Mouse (Mus musculus): ENCODE data around the gene Ccdc149. TPM values are rescaled to one million over a fixed set of nuclear protein-coding genes. Genes with fewer than 3 reads are reported as not detected.

Gene Ccdc149
- polyA plus RNA-seq, 1 experiment from 2014 or later = 2.5 TPM

DNA sequence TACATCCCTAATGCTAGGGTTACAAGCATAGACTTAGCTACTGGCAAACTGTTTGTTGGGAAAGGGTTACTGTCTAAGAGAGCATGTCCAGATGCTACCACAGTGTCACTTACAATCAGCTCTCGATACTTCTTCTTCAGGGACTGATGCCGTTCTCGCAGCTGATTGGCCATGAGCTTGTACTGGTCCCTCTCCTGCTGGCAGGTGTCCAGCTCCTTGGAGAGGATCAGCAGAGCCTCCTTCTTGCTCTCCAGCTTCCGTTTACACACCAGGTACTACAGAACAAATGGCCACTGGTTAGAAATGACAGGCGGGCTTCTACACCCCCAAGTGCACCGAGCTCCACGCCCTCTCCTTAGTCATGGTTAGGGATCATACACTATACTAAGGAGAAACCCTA lies 32.4 kb downstream of the Ccdc149 start:
- WGBS = 74% methylated on average over 7 of the region's 7 CpGs
- Histone ChIP-seq H3K9me3 (replicated peaks) (no peaks in the 10 kb centered on the region), H3K4me3 (no peak overlapping the region), H3K27ac (no peak overlapping the region), H3K27me3 (no peaks in the 10 kb centered on the region), H3K9ac (no peak overlapping the region), H3K4me1 (replicated peaks) (no peaks in the 10 kb centered on the region), H3K36me3 (no peaks in the 10 kb centered on the region), H3K4me2 (no peak overlapping the region)
- ATAC-seq (replicated peaks; ENCODE audit: insufficient number of reproducible peaks, insufficient read depth, low FRiP score, low read depth) = no peak

DNA sequence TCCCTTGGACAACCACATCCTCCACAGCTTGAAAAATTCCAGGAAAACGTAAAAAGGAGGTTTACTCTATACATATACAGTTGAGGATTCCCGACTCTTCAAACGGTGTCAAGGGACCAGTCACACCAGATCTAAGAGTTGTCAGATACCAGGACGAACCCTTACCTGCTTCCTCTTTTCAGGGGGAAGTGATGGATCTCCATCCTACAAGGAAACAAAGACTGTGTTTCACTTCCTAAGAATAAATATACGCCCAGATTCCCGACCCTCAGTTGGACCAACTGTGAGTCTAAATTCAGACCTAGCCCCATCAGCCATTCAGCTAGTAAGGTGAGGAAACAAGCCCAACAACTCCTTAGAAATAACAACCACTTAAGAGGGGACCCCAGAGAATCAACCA lies 35.8 kb downstream of the Ccdc149 start:
- H3K4me2 ChIP-seq = no peak overlapping the region
- H3K4me3 ChIP-seq = no peak overlapping the region
- no peaks in the 10 kb centered on the region for H3K36me3 ChIP-seq
- H3K9ac ChIP-seq = no peak overlapping the region
- H3K27me3 ChIP-seq = no peaks in the 10 kb centered on the region
- H3K9me3 ChIP-seq (replicated peaks) = no peaks in the 10 kb centered on the region
- no peaks in the 10 kb centered on the region for H3K4me1 ChIP-seq (replicated peaks)
- no peak for ATAC-seq (replicated peaks; ENCODE audit: insufficient number of reproducible peaks, insufficient read depth, low FRiP score, low read depth)
- no peak overlapping the region for H3K27ac ChIP-seq
- 75% methylated on average over 6 of the region's 6 CpGs for WGBS

DNA sequence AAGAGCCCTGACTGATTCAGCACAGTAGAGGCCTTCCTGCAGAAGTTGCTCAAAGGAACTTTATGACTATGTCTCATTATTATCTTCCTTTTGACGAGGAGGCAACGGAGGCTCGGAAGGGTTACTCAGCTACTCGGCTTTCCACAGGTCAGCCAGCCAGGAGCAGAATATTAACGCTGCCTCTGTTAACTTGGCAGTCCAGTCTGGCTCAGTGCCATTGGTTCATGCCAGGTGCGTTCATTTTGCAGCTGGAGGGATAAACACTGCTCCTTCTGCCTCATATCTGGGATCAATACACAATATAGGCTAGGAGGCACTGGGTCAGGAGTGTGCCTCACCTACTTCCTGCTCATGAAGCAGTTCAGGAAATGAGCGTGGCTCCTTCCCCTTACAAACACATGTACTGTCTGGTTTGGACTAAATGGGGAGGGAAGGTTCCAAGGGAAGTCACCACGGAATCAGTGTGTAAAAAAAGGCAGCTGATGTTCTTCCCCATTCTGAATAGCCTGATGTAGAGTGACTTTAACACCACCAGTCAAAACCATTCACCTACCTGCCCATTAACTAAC lies 40.0 kb downstream of the Ccdc149 start:
- Histone ChIP-seq H3K4me1 (replicated peaks) (no peaks in the 10 kb centered on the region), H3K27me3 (no peaks in the 10 kb centered on the region), H3K4me2 (no peak overlapping the region), H3K36me3 (no peaks in the 10 kb centered on the region), H3K9me3 (replicated peaks) (no peaks in the 10 kb centered on the region), H3K27ac (no peak overlapping the region), H3K4me3 (no peak overlapping the region), H3K9ac (no peak overlapping the region)
- WGBS = 43% methylated on average over 8 of the region's 8 CpGs
- no peak for ATAC-seq (replicated peaks; ENCODE audit: insufficient number of reproducible peaks, insufficient read depth, low FRiP score, low read depth)

DNA sequence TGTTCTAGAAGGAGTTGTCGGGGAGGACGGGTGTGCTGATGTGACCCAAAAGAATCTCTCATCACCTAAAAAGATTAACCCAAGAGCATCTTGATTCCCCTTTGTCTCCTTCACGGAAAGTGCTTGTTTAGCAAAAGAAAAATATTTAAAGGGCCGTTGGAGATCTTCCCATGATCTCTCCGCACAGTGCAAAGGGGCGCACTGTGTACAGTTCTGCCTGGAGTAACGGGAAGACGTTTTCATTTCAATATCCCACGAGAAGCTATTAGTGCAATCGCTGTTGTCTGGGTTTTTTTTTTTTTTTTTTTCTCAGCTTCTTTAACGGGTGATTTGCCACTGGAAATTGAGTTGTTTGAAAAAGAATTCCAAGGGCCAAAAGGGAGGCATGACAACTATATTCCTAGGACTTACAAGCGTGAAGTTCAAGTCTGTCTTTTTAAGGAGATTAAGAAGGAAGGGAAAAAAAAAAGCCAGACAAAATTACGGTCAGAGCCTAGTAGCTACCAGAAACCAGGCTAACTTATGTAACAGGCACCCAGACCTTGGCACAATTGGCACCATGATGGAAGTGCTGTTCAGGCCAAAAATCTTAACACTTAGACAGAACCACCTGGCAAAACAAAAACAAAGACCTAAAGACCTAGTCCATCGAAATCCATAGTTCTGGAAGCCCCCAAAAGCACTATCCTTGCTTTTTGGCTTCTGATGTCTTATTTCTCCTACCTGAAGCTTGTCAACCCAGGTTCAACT lies 41.4 kb downstream of the Ccdc149 start:
- Histone ChIP-seq H3K27ac (no peak overlapping the region), H3K4me2 (no peak overlapping the region), H3K36me3 (no peaks in the 10 kb centered on the region), H3K9ac (no peak overlapping the region), H3K27me3 (no peaks in the 10 kb centered on the region), H3K4me1 (replicated peaks) (no peaks in the 10 kb centered on the region), H3K9me3 (replicated peaks) (no peaks in the 10 kb centered on the region), H3K4me3 (no peak overlapping the region)
- ATAC-seq (replicated peaks; ENCODE audit: insufficient number of reproducible peaks, insufficient read depth, low FRiP score, low read depth) = no peak
- WGBS = 69% methylated on average over 14 of the region's 14 CpGs

DNA sequence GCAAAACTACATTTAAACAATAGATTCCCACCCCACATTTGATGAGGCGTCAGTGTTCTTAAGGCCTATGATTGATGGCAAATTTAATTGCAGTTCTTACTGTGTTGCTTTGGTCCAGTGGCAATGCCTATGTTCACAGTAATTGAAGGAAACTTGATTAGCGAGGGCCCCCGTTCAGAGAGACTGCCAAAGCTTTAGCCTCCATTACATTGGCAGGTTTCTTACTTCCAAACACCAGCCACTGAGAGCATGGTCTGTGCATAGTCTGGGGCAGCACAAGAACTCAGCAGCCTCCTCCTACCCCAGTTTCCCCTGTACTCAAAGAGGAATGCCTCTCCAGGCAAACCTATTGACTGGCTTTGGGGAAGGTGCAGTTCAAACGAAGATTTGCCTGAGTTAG lies 42.7 kb downstream of the Ccdc149 start:
- no peak overlapping the region for H3K4me2 ChIP-seq
- no peak overlapping the region for H3K27ac ChIP-seq
- H3K4me3 ChIP-seq = no peak overlapping the region
- H3K4me1 ChIP-seq (replicated peaks) = no peaks in the 10 kb centered on the region
- ATAC-seq (replicated peaks; ENCODE audit: insufficient number of reproducible peaks, insufficient read depth, low FRiP score, low read depth) = no peak
- 57% methylated on average over 4 of the region's 4 CpGs for WGBS
- no peak overlapping the region for H3K9ac ChIP-seq
- no peaks in the 10 kb centered on the region for H3K36me3 ChIP-seq
- H3K9me3 ChIP-seq (replicated peaks) = no peaks in the 10 kb centered on the region
- no peaks in the 10 kb centered on the region for H3K27me3 ChIP-seq

DNA sequence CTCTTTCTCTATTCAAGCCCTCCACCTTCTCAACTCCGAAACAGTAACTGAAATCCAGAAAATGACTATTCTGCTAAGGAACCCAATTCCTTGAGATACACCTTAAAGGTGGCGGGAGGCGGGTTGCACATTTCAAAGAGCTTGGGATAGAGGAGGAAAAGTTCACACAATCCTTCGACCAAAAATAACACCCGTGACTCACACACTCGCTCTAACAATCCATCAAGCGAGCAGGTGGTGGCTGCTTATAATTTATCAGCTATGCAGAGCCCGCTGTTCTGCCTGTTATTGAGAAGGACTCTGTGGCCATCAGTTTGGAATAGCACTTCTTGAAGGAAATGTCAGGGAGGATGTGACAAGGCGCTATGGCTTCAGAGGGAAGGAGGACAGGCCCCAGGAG lies 45.5 kb downstream of the Ccdc149 start:
- H3K4me2 ChIP-seq = no peak overlapping the region
- H3K4me3 ChIP-seq = no peak overlapping the region
- 77% methylated on average over 9 of the region's 9 CpGs for WGBS
- no peak for ATAC-seq (replicated peaks; ENCODE audit: insufficient number of reproducible peaks, insufficient read depth, low FRiP score, low read depth)
- H3K9ac ChIP-seq = no peak overlapping the region
- H3K27ac ChIP-seq = no peak overlapping the region
- no peaks in the 10 kb centered on the region for H3K4me1 ChIP-seq (replicated peaks)
- H3K36me3 ChIP-seq = no peaks in the 10 kb centered on the region
- H3K9me3 ChIP-seq (replicated peaks) = no peaks in the 10 kb centered on the region
- no peaks in the 10 kb centered on the region for H3K27me3 ChIP-seq

DNA sequence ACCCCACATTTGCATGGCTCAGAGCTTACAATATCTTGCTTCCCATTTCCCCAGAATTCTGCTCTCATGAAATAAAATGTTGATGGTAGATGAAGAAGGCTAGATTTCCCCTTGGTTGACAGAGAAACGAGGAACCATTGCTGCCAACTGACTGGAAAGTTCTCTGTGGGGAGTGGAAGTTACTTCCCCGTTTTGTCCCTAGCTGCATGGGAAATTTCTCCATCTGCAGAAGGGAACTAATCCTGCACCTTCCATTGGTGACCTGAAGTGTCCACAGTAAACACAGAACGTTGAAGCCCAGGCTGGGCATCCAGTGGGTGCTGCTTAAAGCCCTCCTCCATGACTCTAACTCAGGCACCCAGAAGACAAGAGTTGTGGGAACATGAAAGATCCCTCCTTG lies 47.4 kb downstream of the Ccdc149 start:
- Histone ChIP-seq H3K4me3 (no peak overlapping the region), H3K27me3 (no peaks in the 10 kb centered on the region), H3K9me3 (replicated peaks) (no peaks in the 10 kb centered on the region), H3K36me3 (no peaks in the 10 kb centered on the region), H3K4me1 (replicated peaks) (no peaks in the 10 kb centered on the region), H3K9ac (no peak overlapping the region), H3K27ac (no peak overlapping the region), H3K4me2 (no peak overlapping the region)
- no peak for ATAC-seq (replicated peaks; ENCODE audit: insufficient number of reproducible peaks, insufficient read depth, low FRiP score, low read depth)
- whole genome bisulfite sequencing = 61% methylated on average over 3 of the region's 3 CpGs

DNA sequence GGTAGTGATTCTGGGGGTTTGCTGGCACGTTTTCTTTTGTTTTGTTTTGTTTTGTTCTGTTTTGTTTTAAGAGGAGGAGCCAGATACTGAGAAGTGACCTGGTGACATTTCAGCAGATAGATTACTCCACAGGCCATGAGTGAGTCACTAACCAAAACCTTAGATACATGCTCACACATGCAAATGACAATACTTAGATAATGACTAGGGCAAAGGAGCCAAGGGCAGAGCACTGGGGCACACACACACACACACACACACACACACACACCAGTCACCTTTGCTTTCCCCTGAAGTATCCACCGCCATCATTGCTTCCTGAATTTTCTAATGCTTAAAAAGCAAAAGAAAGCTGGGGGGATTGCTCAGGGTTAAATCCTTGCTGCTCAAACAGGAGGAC lies 54.8 kb downstream of the Ccdc149 start:
- no peak overlapping the region for H3K4me2 ChIP-seq
- WGBS = 51% methylated on average over 2 of the region's 2 CpGs
- no peak overlapping the region for H3K27ac ChIP-seq
- no peaks in the 10 kb centered on the region for H3K36me3 ChIP-seq
- no peak for ATAC-seq (replicated peaks; ENCODE audit: insufficient number of reproducible peaks, insufficient read depth, low FRiP score, low read depth)
- no peaks in the 10 kb centered on the region for H3K27me3 ChIP-seq
- no peaks in the 10 kb centered on the region for H3K4me1 ChIP-seq (replicated peaks)
- H3K9ac ChIP-seq = no peak overlapping the region
- no peaks in the 10 kb centered on the region for H3K9me3 ChIP-seq (replicated peaks)
- no peak overlapping the region for H3K4me3 ChIP-seq

DNA sequence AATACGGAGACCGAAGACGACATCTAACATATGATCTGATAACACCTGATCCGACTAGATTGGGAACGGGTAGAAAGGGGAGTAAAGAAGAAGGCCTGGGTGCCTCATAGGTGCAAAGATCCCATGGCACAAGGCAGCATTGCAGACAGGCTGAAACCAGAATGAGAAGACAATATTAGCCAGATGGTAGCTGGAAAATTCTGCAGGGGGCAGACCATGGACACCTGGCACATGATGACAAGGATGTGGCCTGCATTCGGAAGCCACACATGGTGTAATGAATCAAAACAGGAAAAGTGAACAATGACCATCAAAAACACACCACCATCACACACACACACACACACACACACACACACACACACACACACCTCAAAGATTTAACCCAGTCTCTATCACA lies 55.4 kb downstream of the Ccdc149 start:
- Histone ChIP-seq H3K4me3 (no peak overlapping the region), H3K9me3 (replicated peaks) (no peaks in the 10 kb centered on the region), H3K27ac (no peak overlapping the region), H3K36me3 (no peaks in the 10 kb centered on the region), H3K4me1 (replicated peaks) (no peaks in the 10 kb centered on the region), H3K27me3 (no peaks in the 10 kb centered on the region), H3K9ac (no peak overlapping the region), H3K4me2 (no peak overlapping the region)
- 74% methylated on average over 6 of the region's 6 CpGs for WGBS
- no peak for ATAC-seq (replicated peaks; ENCODE audit: insufficient number of reproducible peaks, insufficient read depth, low FRiP score, low read depth)

DNA sequence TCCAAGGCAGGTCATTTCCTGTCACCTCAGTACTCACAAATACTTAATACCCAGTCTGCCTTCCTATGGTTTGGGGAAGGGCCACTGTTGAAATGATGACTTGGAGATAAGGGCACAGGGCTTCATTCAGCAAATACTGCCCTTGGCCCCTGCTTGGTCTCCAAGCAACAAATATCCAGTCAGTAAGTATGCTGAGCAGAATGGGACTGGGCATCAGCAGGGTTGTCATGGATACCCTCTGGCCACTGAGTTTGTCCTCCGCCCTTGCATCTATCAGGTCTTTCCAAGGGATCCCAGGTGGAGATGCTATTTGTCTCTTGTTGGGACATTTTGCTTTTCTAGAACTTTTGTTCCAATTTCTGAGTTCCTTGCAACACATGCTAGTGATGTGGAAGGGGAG lies 56.1 kb downstream of the Ccdc149 start:
- no peak for ATAC-seq (replicated peaks; ENCODE audit: insufficient number of reproducible peaks, insufficient read depth, low FRiP score, low read depth)
- WGBS = 81% methylated on average over 1 of the region's 1 CpGs
- Histone ChIP-seq H3K9ac (no peak overlapping the region), H3K4me3 (no peak overlapping the region), H3K27ac (no peak overlapping the region), H3K4me1 (replicated peaks) (no peaks in the 10 kb centered on the region), H3K36me3 (no peaks in the 10 kb centered on the region), H3K27me3 (no peaks in the 10 kb centered on the region), H3K4me2 (no peak overlapping the region), H3K9me3 (replicated peaks) (no peaks in the 10 kb centered on the region)

DNA sequence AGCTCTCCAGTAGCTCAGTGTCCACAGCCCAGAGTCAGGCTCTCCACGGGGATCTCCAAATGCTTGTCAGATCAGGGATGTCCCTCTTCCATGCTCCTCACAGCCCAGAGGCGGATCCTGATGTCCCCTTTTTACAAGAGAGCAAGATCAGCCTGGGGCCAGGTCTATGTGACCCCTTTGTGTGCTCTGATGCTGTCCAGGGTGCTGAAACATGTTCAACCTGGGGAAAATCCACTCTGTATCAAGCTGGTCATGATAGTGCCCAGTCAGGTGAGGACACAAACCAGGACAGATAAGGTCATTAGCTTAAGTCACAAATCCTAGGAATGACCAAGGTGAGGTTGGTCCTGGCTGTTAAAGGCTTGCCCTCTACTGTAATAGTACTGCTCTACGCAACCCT lies 59.8 kb downstream of the Ccdc149 start:
- 56% methylated on average over 3 of the region's 3 CpGs for WGBS
- Histone ChIP-seq H3K9ac (no peak overlapping the region), H3K27ac (no peak overlapping the region), H3K4me3 (no peak overlapping the region), H3K9me3 (replicated peaks) (no peaks in the 10 kb centered on the region), H3K36me3 (no peaks in the 10 kb centered on the region), H3K4me1 (replicated peaks) (no peaks in the 10 kb centered on the region), H3K4me2 (no peak overlapping the region), H3K27me3 (no peaks in the 10 kb centered on the region)
- no peak for ATAC-seq (replicated peaks; ENCODE audit: insufficient number of reproducible peaks, insufficient read depth, low FRiP score, low read depth)

DNA sequence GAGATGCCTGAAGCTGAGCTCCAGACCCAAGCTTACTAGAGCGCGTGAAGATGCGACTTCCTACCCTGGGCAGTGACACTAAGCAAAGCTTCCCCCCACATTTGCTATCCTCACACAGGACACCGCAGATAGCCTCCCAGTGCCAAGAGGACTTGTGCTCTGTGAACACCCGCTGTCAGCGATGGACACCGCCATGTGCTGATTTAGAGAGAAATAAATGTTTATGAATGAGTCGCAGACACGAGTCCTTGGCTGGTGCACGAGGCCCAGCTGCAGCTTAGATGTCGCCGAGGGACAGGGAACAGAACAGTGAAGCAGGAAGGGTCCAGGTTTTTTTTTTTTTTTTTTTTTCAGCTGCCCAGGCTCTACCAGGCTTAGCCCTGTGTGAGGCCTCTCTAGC lies 61.1 kb downstream of the Ccdc149 start:
- no peak overlapping the region for H3K27ac ChIP-seq
- no peaks in the 10 kb centered on the region for H3K36me3 ChIP-seq
- no peaks in the 10 kb centered on the region for H3K4me1 ChIP-seq (replicated peaks)
- H3K9me3 ChIP-seq (replicated peaks) = no peaks in the 10 kb centered on the region
- H3K4me2 ChIP-seq = no peak overlapping the region
- WGBS = 86% methylated on average over 12 of the region's 12 CpGs
- no peak for ATAC-seq (replicated peaks; ENCODE audit: insufficient number of reproducible peaks, insufficient read depth, low FRiP score, low read depth)
- H3K4me3 ChIP-seq = no peak overlapping the region
- no peaks in the 10 kb centered on the region for H3K27me3 ChIP-seq
- no peak overlapping the region for H3K9ac ChIP-seq
